Mouse (Mus musculus) CH12.LX (cell line): Measurements from ENCODE around the gene Mettl23. TPM values are rescaled to one million over a fixed set of nuclear protein-coding genes. Genes with fewer than 3 reads are reported as not detected.

Experiments used
- DNase-seq: peaks from one replicate; pipeline ENCODE4 v3.0.0-alpha.2; 2013; ENCODE audit errors: extremely low read depth
- H3K27ac ChIP-seq: 2 replicates; pipeline ENCODE4 v1.5.1; 2012; ENCODE audit warnings: low read depth, mild to moderate bottlenecking, control low read depth, moderate library complexity; ENCODE audit not compliant: insufficient read depth
- H3K27me3 ChIP-seq: replicated peaks from 2 replicates; pipeline ENCODE3; 2012; ENCODE audit warnings: inconsistent platforms
- H3K36me3 ChIP-seq, 2 experiments: replicated peaks in 1 of 2; 2 replicates each; pipeline versions ENCODE3 to v1.6.1; 2012; ENCODE audit warnings: inconsistent platforms in 1 of 2, low read length in 1 of 2, mild to moderate bottlenecking in 1 of 2, mixed read lengths in 1 of 2, moderate library complexity in 1 of 2; ENCODE audit not compliant: control insufficient read depth in 1 of 2, insufficient read depth in 1 of 2
- H3K4me1 ChIP-seq, 2 experiments: 2 replicates each; pipeline ENCODE4 v1.6.1; 2012; ENCODE audit warnings: inconsistent platforms in 1 of 2, moderate library complexity in 1 of 2; ENCODE audit not compliant: insufficient read depth in 2 of 2, control insufficient read depth in 1 of 2
- H3K4me2 ChIP-seq: 2 replicates; pipeline ENCODE4 v1.6.1; 2012; ENCODE audit warnings: low read depth, mild to moderate bottlenecking, control low read depth; ENCODE audit not compliant: poor library complexity, insufficient read depth, severe bottlenecking
- H3K4me3 ChIP-seq, 3 experiments: fragments of 150-350 bp in 1 of 3; sonication (generic) in 1 of 3; replicated peaks in 1 of 3; 2 replicates each; pipeline versions ENCODE3 to v1.5.1; 2011 to 2012; ENCODE audit warnings: low read depth in 2 of 3, low read length in 2 of 3, mild to moderate bottlenecking in 2 of 3, moderate library complexity in 2 of 3, control low read depth in 1 of 3, improper control_type of control experiment in 1 of 3, inconsistent platforms in 1 of 3, mixed read lengths in 1 of 3; ENCODE audit not compliant: poor library complexity in 1 of 3
- H3K79me2 ChIP-seq: replicated peaks from 2 replicates; pipeline ENCODE4 v1.6.1; 2012; ENCODE audit warnings: mild to moderate bottlenecking, moderate library complexity; ENCODE audit not compliant: control insufficient read depth, poor library complexity, insufficient read depth, severe bottlenecking; ENCODE audit errors: extremely low read depth
- H3K9ac ChIP-seq: 2 replicates; pipeline ENCODE4 v1.6.1; 2012; ENCODE audit warnings: low read depth, mild to moderate bottlenecking, control low read depth, moderate library complexity; ENCODE audit not compliant: insufficient read depth
- H3K9me3 ChIP-seq: replicated peaks from 2 replicates; pipeline ENCODE3; 2012; ENCODE audit warnings: low read length, inconsistent platforms, mixed read lengths
- CHD2 ChIP-seq: IDR thresholded peaks from 2 replicates; pipeline ENCODE4 v1.6.1; 2011; ENCODE audit warnings: low read length, improper control_type of control experiment
- CTCF ChIP-seq, 2 experiments: IDR thresholded peaks in 1 of 2; conservative IDR thresholded peaks in 1 of 2; 2 replicates each; pipeline ENCODE4 v1.5.1; 2011 to 2012; ENCODE audit warnings: low read depth in 2 of 2, low read length in 2 of 2, improper control_type of control experiment in 1 of 2, inconsistent platforms in 1 of 2, mild to moderate bottlenecking in 1 of 2, moderate library complexity in 1 of 2
- E2F4 ChIP-seq: IDR thresholded peaks from 2 replicates; pipeline ENCODE4 v1.6.1; 2011; ENCODE audit warnings: low read depth, low read length, improper control_type of control experiment; ENCODE audit not compliant: insufficient replicate concordance
- ELF1 ChIP-seq: IDR thresholded peaks from 2 replicates; pipeline ENCODE4 v1.6.1; 2014; ENCODE audit warnings: low read depth, mild to moderate bottlenecking, inconsistent platforms, low read length, improper control_type of control experiment
- EP300 ChIP-seq: IDR thresholded peaks from 2 replicates; pipeline ENCODE4 v1.6.1; 2011; ENCODE audit warnings: low read length, improper control_type of control experiment
- GABPA ChIP-seq: IDR thresholded peaks from 2 replicates; pipeline ENCODE4 v1.6.1; 2012; ENCODE audit warnings: low read depth, low read length, improper control_type of control experiment, inconsistent platforms; ENCODE audit not compliant: insufficient replicate concordance
- HCFC1 ChIP-seq: IDR thresholded peaks from 2 replicates; pipeline ENCODE4 v1.6.1; 2012; ENCODE audit warnings: low read depth, mild to moderate bottlenecking, inconsistent platforms, low read length, improper control_type of control experiment
- JUN ChIP-seq: IDR thresholded peaks from 2 replicates; pipeline ENCODE4 v1.6.1; 2011; ENCODE audit warnings: low read depth, mild to moderate bottlenecking, low read length, improper control_type of control experiment, moderate library complexity; ENCODE audit not compliant: insufficient read depth
- MAX ChIP-seq: IDR thresholded peaks from 2 replicates; pipeline ENCODE4 v1.6.1; 2011; ENCODE audit warnings: low read length, improper control_type of control experiment
- MEF2A ChIP-seq: IDR thresholded peaks from 2 replicates; pipeline ENCODE4 v1.6.1; 2014; ENCODE audit warnings: low read depth, mild to moderate bottlenecking, inconsistent platforms, low read length, improper control_type of control experiment, borderline replicate concordance
- PAX5 ChIP-seq: IDR thresholded peaks from 2 replicates; pipeline ENCODE4 v1.6.1; 2012; ENCODE audit warnings: low read length, inconsistent platforms, mixed read lengths
- POLR2A ChIP-seq: IDR thresholded peaks from 2 replicates; pipeline ENCODE4 v1.6.1; 2011; ENCODE audit warnings: low read depth, mild to moderate bottlenecking, improper control_type of control experiment, low read length
- RCOR1 ChIP-seq: conservative IDR thresholded peaks from 2 replicates; pipeline ENCODE4 v1.6.1; 2012; ENCODE audit warnings: low read depth, mild to moderate bottlenecking, inconsistent platforms, low read length, improper control_type of control experiment
- SMC3 ChIP-seq: IDR thresholded peaks from 2 replicates; pipeline ENCODE4 v1.6.1; 2011; ENCODE audit warnings: low read depth, low read length, improper control_type of control experiment
- TCF12 ChIP-seq: IDR thresholded peaks from 2 replicates; pipeline ENCODE4 v1.6.1; 2014; ENCODE audit warnings: low read depth, mild to moderate bottlenecking, inconsistent platforms, low read length, improper control_type of control experiment
- UBTF ChIP-seq: IDR thresholded peaks from 2 replicates; pipeline ENCODE4 v1.6.1; 2012; ENCODE audit warnings: low read depth, mild to moderate bottlenecking, inconsistent platforms, low read length, improper control_type of control experiment, moderate library complexity
- USF1 ChIP-seq: IDR thresholded peaks from 2 replicates; pipeline ENCODE4 v1.6.1; 2014; ENCODE audit warnings: low read depth, mild to moderate bottlenecking, inconsistent platforms, low read length, improper control_type of control experiment
- USF2 ChIP-seq: conservative IDR thresholded peaks from 2 replicates; pipeline ENCODE4 v1.6.1; 2011; ENCODE audit warnings: low read depth, low read length, improper control_type of control experiment
- ZC3H11A ChIP-seq: IDR thresholded peaks from 2 replicates; pipeline ENCODE4 v1.6.1; 2012; ENCODE audit warnings: low read depth, mild to moderate bottlenecking, inconsistent platforms, low read length, improper control_type of control experiment
- ZMIZ1 ChIP-seq: IDR thresholded peaks from 2 replicates; pipeline ENCODE4 v1.6.1; 2012; ENCODE audit warnings: low read depth, mild to moderate bottlenecking, inconsistent platforms, low read length, improper control_type of control experiment
- ZNF384 ChIP-seq: IDR thresholded peaks from 2 replicates; pipeline ENCODE4 v1.6.1; 2012; ENCODE audit warnings: low read depth, low read length, improper control_type of control experiment, inconsistent platforms
- dilution Hi-C: fragments of 300-500 bp; cut with MboI; formaldehyde crosslinking; loops from 2 replicates; pipeline ENCODE4 v1.14.3; 2020; ENCODE audit warnings: low sequenced_read_pairs; ENCODE audit not compliant: extremely low pct_unique_long_range_greater_than_20kb, extremely low pct_ligation_motif_present
- in situ Hi-C: fragments of 300-500 bp; cut with MboI; formaldehyde crosslinking; loops from 3 replicates; pipeline ENCODE4 v1.14.3; 2019; ENCODE audit warnings: low sequenced_read_pairs, low pct_ligation_motif_present, low pct_unique_long_range_greater_than_20kb, mixed read lengths
- polyA plus RNA-seq: library from polyadenylated mRNA; unstranded; fragments of >175 nt; gene quantifications from 2 replicates; pipeline ENCODE4 v1.2.1, GENCODE M21; 2012; ENCODE audit warnings: low read depth; ENCODE audit not compliant: insufficient read length
- total RNA-seq, 2 experiments: library from RNA; depleted of rRNA; stranded (reverse); fragments of 300-350 nt in 1 of 2; fragments of >200 nt in 1 of 2; gene quantifications; 2 replicates each; pipeline ENCODE4 v1.2.3; 2012 to 2014

Gene Mettl23
- total and polyA plus RNA-seq, 3 experiments: 44.5 to 64.9 (median 63.7) TPM

GRCm38 (mm10) chr11:116814884-116815415 is 28.1 kb upstream of the Mettl23 start:
- dilution Hi-C loops: no loop called here
- TF ChIP-seq ZC3H11A (no peak), E2F4 (no peak), CHD2 (no peak), JUN (no peak), PAX5 (no peak), RCOR1 (no peak), ZNF384 (no peak), HCFC1 (no peak), TCF12 (no peak), USF2 (no peak), ELF1 (no peak), MEF2A (no peak)
- Histone ChIP-seq H3K36me3 (no peaks in the 10 kb centered on the region), H3K4me3 (no peak overlapping the region), H3K27me3 (peaks cover 8% of the 10 kb centered on the region), H3K9ac (no peak overlapping the region), H3K4me2 (no peak overlapping the region), H3K27ac (no peak overlapping the region), H3K4me1 (peaks cover 9 to 25% of the 10 kb centered on the region in 2 experiments), H3K79me2 (no peaks in the 10 kb centered on the region), H3K9me3 (no peaks in the 10 kb centered on the region)
- no peak for DNase-seq
- in situ Hi-C loops: no loop called here

- no peaks in the 10 kb centered on the region for H3K36me3 ChIP-seq
- no peak overlapping the region for H3K27ac ChIP-seq
- peaks cover 9 to 18% of the 10 kb centered on the region in 2 experiments for H3K4me1 ChIP-seq
- H3K79me2 ChIP-seq: no peaks in the 10 kb centered on the region
- no peak overlapping the region for H3K9ac ChIP-seq
- no peak for DNase-seq
- no peak overlapping the region for H3K4me3 ChIP-seq
- in situ Hi-C loops (no loop called here), dilution Hi-C loops (no loop called here)
- no peak for TF ChIP-seq JUN
- TF ChIP-seq TCF12: no peak
- no peak for TF ChIP-seq POLR2A
- no peak for TF ChIP-seq MAX
- no peak for TF ChIP-seq USF1
- no peak for TF ChIP-seq UBTF
- TF ChIP-seq ZNF384: no peak
- TF ChIP-seq GABPA: no peak
- TF ChIP-seq ZMIZ1: no peak
- no peak for TF ChIP-seq USF2
- no peak for TF ChIP-seq CTCF (conservative IDR thresholded peaks at IDR 0.05 in 1 of 2, IDR thresholded peaks at IDR 0.05 in 1 of 2; ENCODE audit: low read depth in 2 of 2, low read length in 2 of 2)
- TF ChIP-seq ZC3H11A: no peak
- no peak for TF ChIP-seq HCFC1
- no peak for TF ChIP-seq MEF2A
- TF ChIP-seq SMC3: no peak
- no peak for TF ChIP-seq RCOR1
- no peak for TF ChIP-seq EP300
- H3K9me3 ChIP-seq: no peaks in the 10 kb centered on the region
- no peak overlapping the region for H3K4me2 ChIP-seq
- no peaks in the 10 kb centered on the region for H3K27me3 ChIP-seq
Observed at GRCm38 (mm10) chr11:116816769-116817168, 26.3 kb upstream of the Mettl23 start.
